Mouse (Mus musculus) kidney, embryonic 15.5 days (tissue): ENCODE measurements around the gene Rptor. TPM values are rescaled to one million over a fixed set of nuclear protein-coding genes. Genes with fewer than 3 reads are reported as not detected.

Experiments
- ATAC-seq: fragments of 200-750 bp; cut with Nextera tagmentation; replicated peaks from 2 replicates; pipeline ENCODE4 v1.8.0; 2017; ENCODE audit warnings: moderate TSS enrichment; ENCODE audit not compliant: low FRiP score
- H3K27ac ChIP-seq: fragments of 300-500 bp; sonication (generic); 2 replicates; pipeline ENCODE4 v1.5.1; 2015; ENCODE audit warnings: mild to moderate bottlenecking, inconsistent platforms
- H3K27me3 ChIP-seq: fragments of 300-500 bp; sonication (generic); 2 replicates; pipeline ENCODE4 v1.6.1; 2015; ENCODE audit warnings: inconsistent platforms
- H3K36me3 ChIP-seq: fragments of 300-500 bp; sonication (generic); 2 replicates; pipeline ENCODE4 v1.6.1; 2015; ENCODE audit warnings: inconsistent platforms
- H3K4me1 ChIP-seq: fragments of 300-500 bp; sonication (generic); 2 replicates; pipeline ENCODE4 v1.6.1; 2015; ENCODE audit warnings: inconsistent platforms
- H3K4me2 ChIP-seq: fragments of 300-500 bp; sonication (generic); 2 replicates; pipeline ENCODE4 v1.6.1; 2015; ENCODE audit warnings: moderate library complexity, mild to moderate bottlenecking, inconsistent platforms
- H3K4me3 ChIP-seq: fragments of 300-500 bp; sonication (generic); replicated peaks from 2 replicates; pipeline ENCODE4 v1.5.1; 2015; ENCODE audit warnings: mild to moderate bottlenecking, inconsistent platforms
- H3K9ac ChIP-seq: fragments of 300-500 bp; sonication (generic); 2 replicates; pipeline ENCODE4 v1.6.1; 2015; ENCODE audit warnings: mild to moderate bottlenecking, inconsistent platforms
- H3K9me3 ChIP-seq: fragments of 300-500 bp; sonication (generic); replicated peaks from 2 replicates; pipeline ENCODE4 v1.6.1; 2016; ENCODE audit warnings: inconsistent platforms
- WGBS: fragments of 180-500 bp; shearing (Covaris S2); methylation state at CpG from one replicate; pipeline ENCODE4 v1.1.7; 2015; ENCODE audit warnings: mixed read lengths; 5-methylcytosine and 5-hydroxymethylcytosine counted together
- polyA plus RNA-seq: library from polyadenylated mRNA; unstranded; fragments of >200 nt; fragmentation: Nextera tagmentation; extraction: Ambion mirVana; gene quantifications from 2 replicates; pipeline ENCODE4 v1.2.1, GENCODE M21; 2015

The Rptor gene
- polyA plus RNA-seq, 1 experiment from 2014 or later, result 13.1 TPM

GRCm38 (mm10) chr11:119811598-119811997, 208.9 kb downstream of the Rptor start:
- WGBS, result 84% methylated on average over 1 of the region's 1 CpGs
- no peak for ATAC-seq
- Histone ChIP-seq H3K9ac (no peak overlapping the region), H3K4me3 (no peak overlapping the region), H3K9me3 (no peaks in the 10 kb centered on the region), H3K27me3 (no peaks in the 10 kb centered on the region), H3K4me2 (no peak overlapping the region), H3K36me3 (peaks cover 35% of the 10 kb centered on the region), H3K27ac (no peak overlapping the region), H3K4me1 (no peaks in the 10 kb centered on the region)

- no peak overlapping the region for H3K9ac ChIP-seq
- 94% methylated on average over 4 of the region's 4 CpGs for WGBS
- H3K27me3 ChIP-seq, result no peaks in the 10 kb centered on the region
- no peaks in the 10 kb centered on the region for H3K9me3 ChIP-seq
- ATAC-seq, result no peak
- H3K4me3 ChIP-seq, result no peak overlapping the region
- H3K4me2 ChIP-seq, result no peak overlapping the region
- no peaks in the 10 kb centered on the region for H3K4me1 ChIP-seq
- H3K36me3 ChIP-seq, result peaks cover 40% of the 10 kb centered on the region
- no peak overlapping the region for H3K27ac ChIP-seq
These were observed 209.4 kb downstream of the Rptor start for GRCm38 (mm10) chr11:119812093-119812492.

- no peaks in the 10 kb centered on the region for H3K27me3 ChIP-seq
These were observed 211.4 kb downstream of the Rptor start for GRCm38 (mm10) chr11:119814035-119814558.

GRCm38 (mm10) chr11:119816798-119817361, 214.2 kb downstream of the Rptor start:
- Histone ChIP-seq H3K27ac (no peak overlapping the region), H3K4me1 (no peaks in the 10 kb centered on the region), H3K27me3 (no peaks in the 10 kb centered on the region), H3K4me2 (no peak overlapping the region), H3K9ac (no peak overlapping the region), H3K4me3 (no peak overlapping the region), H3K36me3 (peaks cover 70% of the 10 kb centered on the region), H3K9me3 (no peaks in the 10 kb centered on the region)
- no peak for ATAC-seq
- 85% methylated on average over 14 of the region's 14 CpGs for WGBS

More at GRCm38 (mm10) chr11:119814035-119814558, 211.4 kb downstream of the Rptor start:
- 88% methylated on average over 7 of the region's 7 CpGs for WGBS
- no peak overlapping the region for H3K4me3 ChIP-seq
- H3K4me2 ChIP-seq, result no peak overlapping the region
- no peak overlapping the region for H3K27ac ChIP-seq
- H3K4me1 ChIP-seq, result no peaks in the 10 kb centered on the region
- peaks cover 59% of the 10 kb centered on the region for H3K36me3 ChIP-seq
- no peaks in the 10 kb centered on the region for H3K9me3 ChIP-seq
- ATAC-seq, result no peak
- H3K9ac ChIP-seq, result no peak overlapping the region

- no peaks in the 10 kb centered on the region for H3K4me1 ChIP-seq
- no peak overlapping the region for H3K27ac ChIP-seq
- peaks cover 69% of the 10 kb centered on the region for H3K36me3 ChIP-seq
- no peak overlapping the region for H3K9ac ChIP-seq
- no peak overlapping the region for H3K4me3 ChIP-seq
- ATAC-seq, result no peak
- no peak overlapping the region for H3K4me2 ChIP-seq
- 68% methylated on average over 3 of the region's 3 CpGs for WGBS
- no peaks in the 10 kb centered on the region for H3K27me3 ChIP-seq
- H3K9me3 ChIP-seq, result no peaks in the 10 kb centered on the region
These were observed 214.7 kb downstream of the Rptor start for GRCm38 (mm10) chr11:119817362-119817837.

GRCm38 (mm10) chr11:119817898-119818297, 215.2 kb downstream of the Rptor start:
- no peaks in the 10 kb centered on the region for H3K9me3 ChIP-seq
- no peak overlapping the region for H3K4me2 ChIP-seq
- ATAC-seq, result no peak
- H3K36me3 ChIP-seq, result peaks cover 69% of the 10 kb centered on the region
- no peak overlapping the region for H3K27ac ChIP-seq
- H3K9ac ChIP-seq, result no peak overlapping the region
- no peaks in the 10 kb centered on the region for H3K27me3 ChIP-seq
- 76% methylated on average over 3 of the region's 3 CpGs for WGBS
- no peak overlapping the region for H3K4me3 ChIP-seq
- no peaks in the 10 kb centered on the region for H3K4me1 ChIP-seq

- Histone ChIP-seq H3K4me2 (no peak overlapping the region), H3K36me3 (peaks cover 75% of the 10 kb centered on the region), H3K9ac (no peak overlapping the region)
These were observed 218.8 kb downstream of the Rptor start for GRCm38 (mm10) chr11:119821514-119821913.

GRCm38 (mm10) chr11:119824072-119824649, 221.5 kb downstream of the Rptor start:
- no peak for ATAC-seq
- 82% methylated on average over 6 of the region's 6 CpGs for WGBS
- no peaks in the 10 kb centered on the region for H3K27me3 ChIP-seq
- no peaks in the 10 kb centered on the region for H3K9me3 ChIP-seq
- H3K27ac ChIP-seq, result no peak overlapping the region
- H3K36me3 ChIP-seq, result peaks cover 77% of the 10 kb centered on the region
- no peak overlapping the region for H3K4me2 ChIP-seq
- no peak overlapping the region for H3K4me3 ChIP-seq
- H3K9ac ChIP-seq, result no peak overlapping the region
- no peaks in the 10 kb centered on the region for H3K4me1 ChIP-seq

More at GRCm38 (mm10) chr11:119821514-119821913, 218.8 kb downstream of the Rptor start:
- ATAC-seq, result no peak
- Histone ChIP-seq H3K27ac (no peak overlapping the region), H3K9me3 (no peaks in the 10 kb centered on the region), H3K4me1 (no peaks in the 10 kb centered on the region), H3K4me3 (no peak overlapping the region), H3K27me3 (no peaks in the 10 kb centered on the region)
- 94% methylated on average over 9 of the region's 9 CpGs for WGBS

GRCm38 (mm10) chr11:119825783-119826182, 223.1 kb downstream of the Rptor start:
- Histone ChIP-seq H3K4me1 (no peaks in the 10 kb centered on the region), H3K9me3 (no peaks in the 10 kb centered on the region), H3K27ac (no peak overlapping the region), H3K36me3 (peaks cover 72% of the 10 kb centered on the region), H3K4me3 (no peak overlapping the region), H3K4me2 (no peak overlapping the region), H3K9ac (no peak overlapping the region), H3K27me3 (no peaks in the 10 kb centered on the region)
- WGBS, result 97% methylated on average over 6 of the region's 6 CpGs
- ATAC-seq, result no peak

GRCm38 (mm10) chr11:119826239-119826638, 223.5 kb downstream of the Rptor start:
- Histone ChIP-seq H3K4me2 (no peak overlapping the region), H3K9me3 (no peaks in the 10 kb centered on the region), H3K27ac (no peak overlapping the region), H3K4me3 (no peak overlapping the region), H3K9ac (no peak overlapping the region), H3K4me1 (no peaks in the 10 kb centered on the region), H3K27me3 (no peaks in the 10 kb centered on the region), H3K36me3 (peaks cover 72% of the 10 kb centered on the region)
- 90% methylated on average over 4 of the region's 4 CpGs for WGBS
- no peak for ATAC-seq

- WGBS, result 90% methylated on average over 3 of the region's 3 CpGs
- no peak overlapping the region for H3K9ac ChIP-seq
- no peaks in the 10 kb centered on the region for H3K9me3 ChIP-seq
- ATAC-seq, result no peak
- peaks cover 6% of the 10 kb centered on the region; the same call in 1 of the 2 replicates for H3K4me1 ChIP-seq
- H3K4me3 ChIP-seq, result no peak overlapping the region
- peaks cover 50% of the 10 kb centered on the region for H3K36me3 ChIP-seq
- no peak overlapping the region for H3K4me2 ChIP-seq
- no peaks in the 10 kb centered on the region for H3K27me3 ChIP-seq
- H3K27ac ChIP-seq, result no peak overlapping the region
These were observed 226.4 kb downstream of the Rptor start for GRCm38 (mm10) chr11:119829116-119829515.

- Histone ChIP-seq H3K4me3 (no peak overlapping the region), H3K36me3 (peaks cover 34% of the 10 kb centered on the region), H3K27ac (no peak overlapping the region), H3K4me2 (no peak overlapping the region), H3K4me1 (peaks cover 8% of the 10 kb centered on the region; the same call in 1 of the 2 replicates), H3K9me3 (no peaks in the 10 kb centered on the region), H3K9ac (no peak overlapping the region), H3K27me3 (no peaks in the 10 kb centered on the region)
- WGBS, result 75% methylated on average over 7 of the region's 7 CpGs
- ATAC-seq, result no peak
These were observed 229.0 kb downstream of the Rptor start for GRCm38 (mm10) chr11:119831682-119832081.
